Mouse (Mus musculus) heart, adult 9 months (tissue): Measurements from ENCODE around the gene Myl6b.
A peak's percentile ranks its signal among the peaks of the same experiment; 100 is the strongest.
"Not testable (repeated sequence)": the region's sequence is repeated elsewhere in the genome, so short reads cannot be mapped to it uniquely, and the experiment has no call there.

Experiments used
- DNase-seq, 2 experiments: peaks; one replicate each; pipeline ENCODE4 v3.0.0; 2022; ENCODE audit warnings: low spot score in 2 of 2

The Myl6b gene

GRCm38 (mm10) chr10:128518833-128519232 lies 20.3 kb upstream of the Myl6b start:
- peak in 1 of 2 experiments; percentile 57 for DNase-seq

GRCm38 (mm10) chr10:128516677-128517076 lies 18.2 kb upstream of the Myl6b start:
- DNase-seq, result no peak

DNA sequence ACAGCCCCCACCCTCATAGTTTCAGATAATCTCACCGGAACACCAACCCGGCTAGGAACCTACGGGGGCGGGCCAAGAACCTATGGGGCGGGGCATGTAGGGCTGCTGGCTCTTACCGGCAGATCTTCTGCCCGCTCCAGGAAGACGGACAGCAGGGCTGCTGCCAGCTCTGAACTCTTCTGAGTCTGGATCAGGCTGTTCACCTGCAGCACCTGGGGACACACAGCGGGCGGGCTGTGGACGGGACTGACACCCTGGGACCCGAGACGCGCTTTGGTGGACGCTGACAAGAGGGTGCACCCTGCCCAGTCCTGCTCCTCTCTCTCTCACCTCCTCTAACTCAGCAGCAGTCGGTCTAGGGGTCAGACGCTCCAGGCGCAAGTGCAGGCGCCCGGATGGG lies 17.5 kb upstream of the Myl6b start:
- no peak for DNase-seq

DNA sequence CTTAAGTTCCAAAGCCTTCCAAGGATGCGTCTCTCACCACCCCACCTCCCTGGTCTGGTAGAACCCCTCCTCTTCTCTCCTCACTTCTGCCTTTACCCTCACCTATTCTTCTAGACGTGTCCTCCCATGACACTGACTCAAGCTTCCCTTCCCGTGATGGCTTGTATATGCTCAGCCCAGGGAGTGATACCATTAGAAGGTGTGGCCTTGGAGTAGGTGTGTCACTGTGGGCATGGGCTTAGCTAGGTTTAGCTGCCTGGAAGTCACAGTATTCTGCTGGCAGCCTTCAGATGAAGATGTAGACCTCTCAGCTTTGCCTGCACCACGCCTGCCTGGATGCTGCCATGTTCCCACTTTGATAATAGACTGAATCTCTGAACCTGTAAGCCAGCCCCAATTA lies 16.6 kb upstream of the Myl6b start:
- no peak for DNase-seq

DNA sequence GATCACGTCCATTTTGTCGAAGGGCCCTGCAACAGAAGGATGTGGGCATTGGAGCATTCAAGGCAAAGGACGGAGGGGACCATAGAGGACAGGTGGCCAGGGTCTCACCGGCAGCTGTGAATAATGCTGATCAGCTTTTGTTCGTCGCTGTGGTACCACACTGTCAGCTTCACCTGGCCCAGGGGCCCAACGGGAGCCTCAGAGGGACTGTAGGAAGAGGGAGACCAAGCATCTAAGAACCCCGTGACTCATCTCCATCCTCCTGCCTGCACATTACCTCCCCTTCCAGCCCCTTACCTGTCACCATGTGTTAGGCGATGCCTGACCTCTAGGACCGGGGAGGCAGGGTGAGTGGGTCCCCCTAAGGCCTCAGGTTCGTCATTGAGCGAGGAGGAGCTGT lies 13.3 kb upstream of the Myl6b start:
- DNase-seq, result no peak

DNA sequence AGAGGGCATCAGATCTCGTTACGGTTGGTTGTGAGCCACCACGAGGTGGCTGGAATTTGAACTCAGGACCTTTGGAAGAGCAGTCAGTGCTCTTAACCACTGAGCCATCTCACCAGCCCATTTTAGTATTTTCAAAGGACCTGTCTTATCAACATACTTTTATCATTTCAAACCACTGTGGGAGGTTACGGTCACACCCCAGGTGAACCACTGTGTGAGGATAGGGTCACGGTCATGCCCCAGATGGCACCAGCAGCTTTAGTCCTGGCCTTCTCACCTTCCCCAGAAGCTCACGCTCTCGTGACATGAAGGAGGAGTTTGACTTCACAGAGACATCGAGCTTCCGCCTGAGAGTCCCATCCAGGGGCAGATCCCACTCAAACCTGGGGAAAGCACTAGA lies 12.7 kb upstream of the Myl6b start:
- DNase-seq, result no peak

- DNase-seq, result no peak
Measured at GRCm38 (mm10) chr10:128510301-128510700, 11.8 kb upstream of the Myl6b start.

- no peak for DNase-seq
Measured at GRCm38 (mm10) chr10:128509831-128510230, 11.3 kb upstream of the Myl6b start.

GRCm38 (mm10) chr10:128509203-128509602 lies 10.7 kb upstream of the Myl6b start:
- no peak for DNase-seq

GRCm38 (mm10) chr10:128508260-128508659 lies 9.8 kb upstream of the Myl6b start:
- DNase-seq, result no peak

DNA sequence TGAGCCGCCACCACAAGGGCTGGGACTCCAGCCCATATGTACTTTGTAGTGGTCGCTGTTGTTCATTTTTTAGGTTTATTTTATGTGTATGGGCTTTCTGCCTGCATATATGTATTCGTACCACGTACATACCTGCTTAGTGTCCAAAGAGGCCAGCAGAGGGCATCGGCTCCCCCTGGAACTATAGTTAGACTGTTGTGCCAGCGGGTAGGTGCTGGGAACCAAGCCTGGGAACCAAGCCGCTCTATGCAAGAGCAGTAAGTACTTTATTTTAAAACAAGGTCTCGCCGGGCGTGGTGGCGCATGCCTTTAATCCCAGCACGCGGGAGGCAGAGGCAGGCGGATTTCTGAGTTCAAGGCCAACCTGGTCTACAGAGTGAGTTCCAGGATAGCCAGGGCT lies 7.5 kb upstream of the Myl6b start:
- no peak for DNase-seq

DNA sequence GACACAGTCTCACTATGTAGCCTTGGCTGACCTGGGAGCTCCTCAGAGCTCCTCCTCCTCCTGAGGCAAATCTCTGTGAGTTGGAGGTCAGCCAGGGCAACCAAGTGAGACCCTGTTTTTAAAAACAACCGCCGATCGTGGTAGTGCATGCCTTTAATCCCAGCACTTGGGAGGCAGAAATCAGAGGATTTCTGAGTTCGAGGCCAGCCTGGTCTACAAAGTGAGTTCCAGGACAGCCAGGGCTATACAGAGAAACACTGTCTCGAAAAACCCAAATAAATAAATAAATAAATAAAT lies 6.8 kb upstream of the Myl6b start:
- DNase-seq, result not testable (repeated sequence)

DNA sequence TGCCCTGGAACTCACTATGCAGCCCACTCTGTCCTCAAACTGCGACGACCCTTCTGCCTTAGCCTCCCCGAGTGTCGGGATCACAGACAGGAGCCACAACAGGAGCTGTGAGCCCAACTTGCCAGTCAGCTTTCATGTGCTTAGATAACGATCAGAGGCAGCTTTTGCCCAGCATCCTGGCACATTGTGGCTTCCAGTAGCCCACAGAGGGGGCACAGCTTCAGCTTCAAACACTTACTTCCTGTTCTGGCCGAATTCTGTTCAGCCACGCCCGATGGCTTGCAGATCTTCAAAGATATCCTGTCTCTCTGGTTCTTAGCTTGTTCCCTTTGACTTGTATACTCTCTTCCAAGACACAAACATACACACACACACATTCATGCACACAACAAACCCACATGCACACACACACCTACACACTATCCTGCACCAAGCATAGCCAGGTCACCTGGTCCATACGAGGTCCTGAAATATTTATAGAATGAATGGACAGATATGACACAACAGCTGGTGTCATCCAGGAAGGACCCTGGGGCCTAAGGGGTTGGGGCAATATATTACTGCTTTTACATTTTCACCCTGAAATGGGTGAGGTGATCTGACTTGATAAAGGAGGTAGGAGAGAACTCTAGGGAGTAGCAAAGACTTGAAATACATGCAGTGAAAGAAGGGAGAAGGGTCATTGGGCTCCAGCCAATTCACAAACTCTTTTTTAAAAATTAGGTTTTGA lies 6.3 kb upstream of the Myl6b start:
- DNase-seq, result no peak

DNA sequence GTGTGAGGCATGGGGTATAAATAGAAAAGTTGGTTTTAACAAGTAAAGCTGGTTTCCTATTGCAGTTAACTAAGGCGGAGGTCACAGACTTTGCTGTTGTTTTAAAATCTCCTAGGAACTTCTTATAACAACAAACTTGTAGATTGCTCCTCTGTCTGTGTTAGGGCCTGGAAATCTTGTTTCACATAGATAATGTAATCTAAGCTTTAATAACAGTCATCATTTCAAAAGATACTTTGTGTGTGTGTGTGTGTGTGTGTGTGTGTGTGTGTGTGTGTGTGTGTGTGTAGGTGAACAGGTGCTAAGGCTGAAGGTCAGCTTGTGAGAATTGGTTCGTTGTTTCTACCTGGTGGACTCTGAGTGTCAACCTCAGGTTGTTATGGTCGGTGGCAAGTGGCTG lies 5.5 kb upstream of the Myl6b start:
- no peak for DNase-seq

- DNase-seq, result no peak
Measured at GRCm38 (mm10) chr10:128503532-128503931, 5.0 kb upstream of the Myl6b start.

GRCm38 (mm10) chr10:128502341-128502740 lies 3.9 kb upstream of the Myl6b start:
- DNase-seq, result peak in 1 of 2 experiments; percentile 68

DNA sequence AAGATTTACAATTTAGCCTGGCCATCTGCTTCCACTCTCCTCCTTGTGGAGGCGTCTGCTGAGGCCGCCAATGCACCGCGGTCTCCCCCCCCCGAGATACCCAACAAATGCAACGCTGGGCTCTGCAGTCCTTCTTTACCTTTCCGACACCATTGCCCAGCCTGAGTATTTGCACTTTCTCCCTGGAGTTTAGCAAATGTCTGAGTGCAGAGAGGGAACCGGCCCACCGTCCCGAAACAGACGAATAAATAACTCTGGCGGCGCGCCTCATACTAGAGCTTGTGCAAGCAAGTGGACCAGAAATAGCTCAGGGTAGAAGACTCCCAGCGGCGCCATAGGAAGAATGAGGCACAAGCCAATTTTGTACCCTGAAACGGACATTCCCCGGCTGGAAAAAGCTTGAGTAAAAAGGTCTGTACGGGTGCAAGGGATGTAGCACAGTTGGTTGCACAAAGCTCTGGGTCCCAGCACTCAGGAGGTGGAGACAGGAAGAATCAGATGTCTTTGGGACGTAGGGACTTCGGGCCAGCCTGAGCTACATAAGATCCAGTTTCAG lies 709 bp upstream of the Myl6b start:
- DNase-seq, result peak; percentile 60 to 73

GRCm38 (mm10) chr10:128497134-128497737 lies 1.2 kb downstream of the Myl6b start:
- DNase-seq, result no peak

- no peak for DNase-seq
Measured at GRCm38 (mm10) chr10:128496509-128497077, 1.9 kb downstream of the Myl6b start.

- no peak for DNase-seq
Measured at GRCm38 (mm10) chr10:128495903-128496302, 2.6 kb downstream of the Myl6b start.

- no peak for DNase-seq
Measured at GRCm38 (mm10) chr10:128495270-128495669, 3.2 kb downstream of the Myl6b start.

DNA sequence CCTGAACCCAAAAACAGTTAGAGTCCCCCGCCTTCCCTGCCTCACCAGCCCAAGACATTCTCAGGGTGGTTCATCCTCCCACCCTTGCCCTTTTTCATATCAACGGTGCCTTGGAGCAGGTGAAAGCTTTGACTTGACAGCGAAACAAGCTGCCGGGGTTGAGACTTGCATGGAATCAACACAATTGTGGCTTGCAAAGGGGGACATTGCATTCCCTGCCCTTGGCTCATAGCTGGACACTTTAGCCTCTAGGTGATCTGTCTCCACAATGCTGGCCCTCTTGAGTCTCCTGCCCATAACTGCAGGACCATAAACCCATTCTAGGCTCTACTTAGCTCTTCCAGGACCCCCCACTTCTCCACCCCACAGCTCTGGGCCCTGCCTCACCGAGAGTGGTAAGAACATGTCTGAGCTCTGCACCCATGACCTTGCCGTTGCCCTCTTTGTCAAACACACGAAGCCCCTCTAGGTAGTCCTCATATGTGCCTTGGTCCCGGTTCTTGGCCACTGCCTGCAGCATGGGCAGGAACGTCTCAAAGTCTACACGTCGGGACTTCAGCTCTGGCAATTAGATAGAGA lies 3.7 kb downstream of the Myl6b start:
- DNase-seq, result no peak
